Mouse (Mus musculus) cerebellum, postnatal 4 days (tissue): ENCODE measurements at regions not wholly inside any gene's neighbourhood (a gene's known extent, or its start where the extent isn't known, plus 50 kb on each side); places are given as distances from the start of the nearest gene placed in this dataset.
A peak's percentile ranks its signal among the peaks of the same experiment; 100 is the strongest.

Source experiments
- DNase-seq, 2 experiments: peaks; one replicate each; pipeline ENCODE4 v3.0.0; 2022; ENCODE audit warnings: low spot score in 2 of 2, mixed read lengths in 1 of 2

DNA sequence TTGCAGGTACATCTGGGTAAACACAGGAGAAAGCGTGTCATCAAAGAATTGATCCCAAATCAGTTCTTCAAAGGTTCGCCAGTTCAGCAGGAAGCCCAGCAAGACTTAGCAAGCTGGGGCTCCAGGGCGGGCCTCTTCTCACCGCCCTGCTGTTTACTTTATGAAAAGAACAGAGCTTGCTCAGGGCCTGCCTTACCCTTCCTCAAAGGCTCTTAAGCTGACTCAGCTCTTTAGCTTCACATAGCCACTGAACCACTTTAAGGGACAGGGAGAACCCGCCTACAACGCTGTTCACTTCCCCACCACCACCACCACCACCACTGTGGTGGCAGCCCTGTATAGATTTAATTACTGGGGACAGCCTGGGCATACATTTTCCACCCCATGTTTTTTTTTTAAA lies 148.5 kb downstream of the Clic5 start:
- DNase-seq, result no peak

DNA sequence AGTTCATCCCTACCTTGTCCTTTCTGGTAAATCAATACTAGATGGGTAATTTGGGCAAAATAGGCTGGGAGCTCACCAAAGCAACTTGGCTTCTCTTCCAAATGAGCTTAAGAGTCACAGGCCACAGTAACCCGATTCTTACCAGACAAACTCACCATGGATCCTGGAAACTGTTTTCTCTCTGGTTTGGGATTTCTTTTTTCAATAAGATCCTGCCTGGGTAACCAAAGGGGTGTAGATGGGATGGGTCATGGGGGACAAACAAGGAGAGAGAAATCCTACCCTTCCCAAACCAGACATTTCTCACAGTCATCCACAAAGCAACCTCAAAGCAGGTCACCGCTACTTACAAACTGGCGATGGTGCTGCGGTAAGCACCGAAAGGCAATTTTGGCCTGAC lies 148.9 kb downstream of the Clic5 start:
- DNase-seq, result no peak

DNA sequence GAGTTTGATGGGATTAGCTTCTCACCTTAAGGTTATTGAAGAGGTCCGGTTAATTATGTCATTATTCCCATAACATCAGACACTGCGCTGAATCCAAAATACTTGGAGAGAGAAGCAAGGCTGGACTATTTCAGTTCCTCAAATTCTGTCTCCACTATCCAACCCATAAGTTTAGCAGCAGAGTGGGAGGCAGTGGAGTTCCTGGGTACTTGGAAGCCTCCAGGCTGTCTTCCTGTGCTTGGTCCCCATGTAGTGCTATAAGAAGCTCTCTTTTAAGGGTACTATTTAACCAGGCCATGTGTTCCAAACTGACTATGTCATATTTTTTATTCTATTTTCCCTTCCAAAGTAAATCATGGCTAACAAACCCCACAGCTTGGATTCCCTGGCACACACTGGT lies 156.2 kb downstream of the Clic5 start:
- DNase-seq, result no peak

DNA sequence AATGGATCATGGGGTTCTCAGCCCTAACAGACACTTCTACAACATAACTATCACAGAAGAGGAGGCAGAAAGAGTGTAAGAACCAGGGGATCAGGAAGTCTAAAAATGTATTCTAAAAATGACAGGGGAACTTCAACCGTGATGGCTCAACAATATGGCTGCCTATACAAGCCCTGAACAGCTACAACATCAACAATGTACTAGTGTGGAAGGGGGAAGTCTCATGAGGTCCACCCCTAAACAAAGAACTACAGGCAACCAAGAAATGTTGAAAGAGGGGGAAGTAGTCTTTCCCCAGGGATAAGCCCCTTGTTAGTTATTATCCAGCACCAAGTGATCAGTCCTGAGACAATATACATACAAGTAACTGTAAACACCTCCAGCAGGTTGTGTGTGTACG lies 157.0 kb downstream of the Clic5 start:
- no peak for DNase-seq

DNA sequence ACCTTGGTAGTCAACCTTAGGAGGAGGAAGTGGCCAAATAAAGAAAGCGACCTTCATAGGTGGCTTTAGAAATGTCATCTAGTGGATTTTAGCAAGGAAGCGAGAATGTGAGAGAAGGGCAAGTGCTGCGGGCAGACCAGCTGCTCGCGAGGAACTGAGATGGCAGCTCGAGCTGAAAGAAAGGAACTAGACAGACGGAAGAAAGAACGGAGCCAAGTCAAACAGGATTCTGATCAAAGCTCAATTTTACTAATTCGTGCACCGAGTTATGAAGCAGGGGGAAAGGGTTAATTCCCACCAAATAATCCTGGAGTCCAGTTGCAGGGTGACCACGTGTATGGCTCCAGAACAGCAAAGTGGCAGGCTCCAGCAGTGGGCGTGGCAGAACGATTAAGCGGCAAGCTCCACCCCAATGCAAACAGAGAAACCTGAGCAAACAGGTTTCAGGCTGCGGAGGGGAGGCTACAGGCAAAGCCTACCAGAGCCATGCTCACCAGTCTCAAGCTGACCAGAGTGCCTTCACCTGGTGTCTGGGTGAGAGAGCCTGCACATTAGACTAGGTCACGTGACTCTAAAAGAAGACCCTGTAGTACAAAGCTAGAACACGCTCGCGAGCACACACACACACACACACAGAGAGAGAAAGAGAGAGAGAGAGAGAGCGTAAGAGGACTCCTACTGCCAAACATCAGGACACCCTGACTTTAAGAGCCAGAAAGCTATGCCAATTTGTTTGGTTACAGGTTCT lies 162.0 kb downstream of the Clic5 start:
- DNase-seq, result no peak

DNA sequence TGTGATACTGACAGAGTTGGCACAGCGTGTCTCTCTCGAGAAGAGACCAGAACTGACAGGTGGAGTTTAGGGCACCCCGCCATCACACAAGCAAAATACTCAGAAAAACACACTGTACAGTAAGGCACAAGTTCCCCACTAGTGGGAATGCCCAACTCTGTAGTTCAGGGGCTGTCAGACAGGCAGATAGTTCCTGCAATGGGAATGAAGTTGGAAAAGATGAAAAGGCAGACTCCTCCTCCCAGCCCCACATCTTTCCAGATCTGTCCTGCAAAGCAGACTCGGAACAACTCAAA lies 162.5 kb downstream of the Clic5 start:
- DNase-seq, result no peak

DNA sequence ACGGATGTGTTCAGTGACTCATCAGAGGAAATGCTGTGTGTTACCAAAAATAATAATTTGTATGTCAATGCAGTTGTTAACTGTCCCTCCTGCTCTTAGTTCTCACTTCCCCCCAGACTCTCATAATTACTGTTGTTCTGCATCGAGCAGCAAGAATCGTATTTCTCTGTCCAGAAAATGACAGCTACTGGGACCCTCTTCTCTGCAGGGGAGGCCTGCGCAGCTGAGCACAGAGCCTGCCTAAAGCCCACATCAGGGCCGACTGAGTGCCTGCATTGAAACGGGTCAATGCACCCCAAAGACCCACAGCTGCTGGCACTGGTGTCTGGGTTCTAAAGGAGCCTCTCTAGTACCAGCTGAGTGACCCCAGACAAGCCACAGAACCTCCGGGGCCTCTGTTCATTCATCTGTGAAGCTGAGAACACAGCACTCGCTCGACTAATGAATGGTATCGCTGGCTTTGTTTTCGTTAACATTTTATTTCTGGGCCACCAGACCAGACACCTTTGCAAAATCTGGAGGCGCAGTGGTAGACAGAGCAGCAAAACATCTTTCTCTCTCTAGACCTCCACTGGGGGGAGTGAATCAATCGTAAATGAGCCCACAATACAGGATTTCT lies 163.2 kb downstream of the Clic5 start:
- DNase-seq, result no peak

DNA sequence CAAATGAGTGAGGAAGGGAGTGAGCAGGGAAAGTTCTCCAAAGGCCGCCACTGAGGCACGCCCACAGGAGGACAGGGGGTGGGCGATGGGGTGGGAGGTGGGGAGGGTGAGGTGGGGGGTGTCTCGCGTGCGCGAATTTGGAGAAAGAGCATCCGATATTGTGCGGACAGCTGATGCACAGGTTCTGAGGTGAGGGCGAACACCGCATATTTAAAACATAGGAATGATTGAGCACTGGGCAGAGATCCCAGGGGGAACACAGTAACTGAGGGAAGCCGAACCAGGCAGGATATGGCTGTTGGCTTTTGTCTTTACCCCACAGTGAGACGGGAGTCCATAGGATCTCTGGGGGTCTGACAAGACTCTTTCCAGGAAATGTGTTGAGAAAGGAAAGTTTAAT lies 163.8 kb downstream of the Clic5 start:
- no peak for DNase-seq

DNA sequence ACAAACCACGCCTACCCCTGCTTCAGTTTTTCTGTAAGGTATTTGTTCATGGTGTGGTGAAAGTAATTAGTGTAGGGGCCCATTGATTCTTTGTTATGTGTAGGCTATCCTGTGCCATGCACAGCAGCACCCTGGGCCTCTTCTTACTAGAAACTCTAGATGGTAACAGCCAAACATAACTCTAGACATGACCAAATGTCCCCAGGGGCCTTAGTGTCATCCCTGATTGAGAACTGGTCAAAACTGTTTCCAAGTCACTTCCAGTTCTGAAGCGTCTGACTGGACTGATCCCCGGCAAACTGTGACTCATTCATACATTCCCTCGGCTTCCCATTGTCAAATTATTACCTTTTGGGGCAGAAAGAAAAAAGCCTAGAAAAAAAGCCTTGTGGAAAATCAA lies 174.7 kb downstream of the Clic5 start:
- no peak for DNase-seq

DNA sequence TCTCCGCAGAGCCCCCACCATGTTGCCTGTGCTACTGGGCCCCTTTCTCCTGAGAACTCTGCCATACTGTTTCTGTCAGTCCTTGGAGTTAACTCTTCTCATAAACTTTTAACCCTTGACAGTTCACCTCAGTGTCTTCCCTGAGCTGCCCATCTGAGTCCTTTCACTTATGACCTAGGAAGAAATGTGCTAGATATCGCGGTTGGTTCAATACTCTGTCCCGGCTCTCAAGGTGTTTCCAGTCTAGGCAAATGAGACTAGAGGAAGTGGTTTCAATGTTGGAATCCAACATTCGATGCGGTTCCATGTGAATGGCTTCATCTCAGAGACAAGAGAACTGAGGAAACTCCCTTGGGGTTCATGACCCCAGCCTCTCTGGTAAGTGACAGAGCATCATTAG lies 176.1 kb downstream of the Clic5 start:
- DNase-seq, result no peak

DNA sequence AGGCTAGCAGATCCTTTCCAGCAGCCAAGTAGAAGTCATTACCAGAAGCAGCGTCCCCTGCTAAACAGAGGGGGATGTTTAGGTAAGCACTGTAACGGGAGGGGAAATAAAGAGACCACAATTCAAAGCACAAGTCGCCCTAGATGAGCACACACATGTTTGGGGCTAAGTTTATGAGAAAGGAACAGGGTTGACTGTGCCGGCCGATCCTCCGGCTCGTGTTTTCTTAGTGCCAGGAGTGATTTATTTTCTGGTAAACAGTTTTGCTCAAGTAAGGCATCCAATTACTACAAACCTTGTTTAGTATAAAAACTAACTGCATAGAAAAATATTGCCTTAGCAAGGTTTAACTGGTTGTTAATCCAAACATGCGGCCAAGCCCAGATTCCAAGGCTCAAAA lies 178.1 kb downstream of the Clic5 start:
- no peak for DNase-seq

DNA sequence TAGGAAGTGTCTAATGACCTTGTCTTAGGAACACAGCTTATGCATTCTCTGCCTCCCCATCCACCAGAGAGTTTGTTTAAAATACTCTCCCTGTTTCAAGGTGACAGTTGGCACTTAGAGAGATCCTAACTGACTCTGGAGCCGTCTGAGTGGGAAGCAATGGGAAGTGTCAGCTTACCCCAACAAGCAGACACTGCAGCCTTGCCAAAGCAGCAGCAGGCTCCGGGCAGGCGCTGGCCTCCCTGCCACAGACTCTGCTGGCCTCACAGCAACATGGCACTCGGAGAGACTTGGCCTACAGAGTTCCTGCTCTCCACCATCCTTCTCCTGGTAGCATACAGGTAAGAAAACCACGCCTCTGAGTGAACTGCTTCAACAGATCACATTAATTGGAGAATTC lies 179.2 kb downstream of the Clic5 start:
- peak in 1 of 2 experiments; percentile 22 for DNase-seq

DNA sequence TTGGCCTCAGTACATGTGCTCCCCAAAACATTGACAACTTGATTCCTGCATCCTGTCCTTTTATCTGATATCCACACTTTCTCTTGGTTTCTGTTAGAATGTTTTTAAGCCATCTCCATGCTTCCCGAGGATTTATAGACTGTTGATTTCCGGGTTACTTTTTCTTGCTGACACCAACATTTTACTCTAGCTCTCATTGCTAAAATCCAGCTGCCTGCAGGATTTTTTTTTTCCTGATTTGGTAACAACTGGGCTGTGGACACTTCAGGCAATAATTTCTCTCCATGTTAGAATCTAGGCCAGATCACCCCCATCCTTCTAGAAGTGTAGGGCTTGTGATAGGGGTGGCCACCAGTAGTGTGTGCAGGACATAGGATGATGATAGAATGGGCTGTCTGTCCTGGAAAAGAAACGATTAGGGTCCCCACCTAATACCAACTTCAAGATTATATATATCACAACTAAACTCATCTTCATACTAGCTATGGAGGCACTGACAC lies 182.6 kb downstream of the Clic5 start:
- no peak for DNase-seq

DNA sequence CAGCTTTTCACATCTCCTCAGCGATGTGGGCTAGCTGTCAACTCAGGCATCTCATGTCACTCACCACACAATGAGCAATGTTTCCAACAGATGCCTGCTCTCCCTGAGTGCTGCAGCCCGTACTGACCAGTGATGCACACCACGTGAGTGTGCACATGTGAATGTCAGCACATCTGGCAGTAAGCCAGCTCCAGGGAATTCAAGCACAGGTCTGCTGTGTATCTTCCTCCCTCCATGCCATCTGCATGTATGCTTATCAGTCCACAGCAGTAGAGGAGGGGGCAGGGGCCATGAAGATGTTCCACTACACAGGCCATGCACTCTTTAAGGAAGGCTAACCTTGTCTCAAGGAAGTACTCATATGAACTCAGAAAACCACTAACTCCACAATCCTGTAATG lies 183.2 kb downstream of the Clic5 start:
- no peak for DNase-seq

DNA sequence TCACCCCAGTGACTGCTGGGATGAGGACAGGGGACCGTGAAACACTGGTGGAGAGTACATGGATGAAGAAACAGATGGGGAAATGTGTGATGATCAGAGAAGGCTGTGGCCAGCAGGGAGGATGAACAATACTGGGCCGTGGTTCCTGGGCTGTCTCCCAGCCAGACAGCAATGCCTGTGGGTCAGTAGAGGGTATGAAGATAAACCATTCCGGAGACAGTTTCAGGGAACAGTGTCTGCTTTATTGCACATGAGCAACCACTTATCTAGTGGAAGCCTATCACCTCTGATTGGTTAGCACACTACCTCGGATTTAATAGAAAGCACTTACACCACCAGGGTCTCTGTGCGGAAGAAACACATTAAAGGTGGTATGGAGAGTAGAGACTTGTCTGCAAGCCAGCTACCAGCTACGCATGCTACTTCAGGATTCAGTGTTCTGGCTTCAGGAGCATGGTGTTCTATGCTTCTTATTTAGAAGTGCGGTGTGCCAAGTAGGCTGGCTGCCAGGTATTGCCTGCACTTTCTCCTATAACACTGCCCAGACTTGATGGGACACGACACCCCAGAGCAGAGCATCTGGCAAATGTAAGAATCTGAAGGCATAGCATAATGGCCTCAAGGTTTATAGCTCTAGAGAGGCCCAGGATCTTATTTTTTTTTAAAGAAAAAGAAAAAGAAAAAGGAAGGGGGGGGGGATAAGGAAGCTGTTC lies 185.5 kb downstream of the Clic5 start:
- DNase-seq, result peak in 1 of 2 experiments; percentile 39

DNA sequence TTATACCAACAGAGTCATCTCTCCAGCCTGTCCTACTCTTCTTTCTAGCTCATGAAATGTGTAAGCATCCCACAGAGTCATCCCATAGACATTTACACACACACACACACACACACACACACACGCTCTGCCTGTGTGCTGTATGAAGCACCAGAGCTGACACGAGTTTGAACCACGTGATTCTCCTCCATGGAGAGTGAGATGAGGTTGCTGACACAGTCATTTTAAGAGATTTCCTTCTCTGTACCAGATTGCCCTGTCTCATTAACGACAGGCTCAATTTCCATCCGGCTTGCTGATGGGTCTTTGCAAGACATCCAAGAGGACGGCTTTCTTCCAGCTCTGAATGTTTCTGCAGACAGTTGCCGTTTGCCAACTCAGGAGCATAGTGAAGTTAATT lies 190.0 kb downstream of the Clic5 start:
- no peak for DNase-seq

DNA sequence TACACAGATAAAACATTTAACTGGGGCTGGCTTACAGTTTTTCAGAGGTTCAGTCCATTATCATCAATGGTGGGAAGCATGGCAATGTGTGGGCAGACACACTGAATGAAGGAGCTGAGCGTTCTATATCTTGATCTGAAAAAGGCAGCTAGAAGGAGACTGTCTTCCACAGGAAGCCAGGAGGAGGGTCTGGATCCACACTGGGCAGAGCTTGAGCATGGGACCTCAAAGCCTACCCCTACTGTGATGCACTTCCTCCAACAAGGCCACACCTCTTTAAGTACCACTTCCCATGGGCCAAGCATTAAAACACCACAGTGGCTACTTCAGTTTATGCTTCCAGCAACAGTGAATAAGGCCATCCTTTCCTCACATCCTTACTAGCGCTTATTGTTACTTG lies 200.5 kb downstream of the Clic5 start:
- no peak for DNase-seq

DNA sequence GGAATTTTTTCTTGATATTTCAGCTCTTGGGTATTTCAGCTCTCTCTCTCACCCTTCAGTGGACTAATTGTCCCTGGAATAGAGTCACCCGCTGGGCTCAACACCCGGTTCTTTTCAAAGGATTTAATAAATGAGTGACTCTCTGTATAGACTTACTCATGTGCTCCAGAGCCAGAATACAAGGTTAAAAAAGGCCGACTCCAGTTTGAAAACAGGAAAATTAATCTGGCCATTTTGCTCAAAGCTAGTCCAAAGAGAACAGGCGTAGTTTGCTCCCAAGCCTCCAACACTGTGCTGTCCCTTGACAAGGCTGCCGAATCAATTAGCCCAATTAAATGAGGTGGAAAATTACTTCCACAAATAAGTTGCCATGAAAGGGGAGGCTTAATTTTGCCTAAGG lies 209.4 kb downstream of the Clic5 start:
- no peak for DNase-seq

DNA sequence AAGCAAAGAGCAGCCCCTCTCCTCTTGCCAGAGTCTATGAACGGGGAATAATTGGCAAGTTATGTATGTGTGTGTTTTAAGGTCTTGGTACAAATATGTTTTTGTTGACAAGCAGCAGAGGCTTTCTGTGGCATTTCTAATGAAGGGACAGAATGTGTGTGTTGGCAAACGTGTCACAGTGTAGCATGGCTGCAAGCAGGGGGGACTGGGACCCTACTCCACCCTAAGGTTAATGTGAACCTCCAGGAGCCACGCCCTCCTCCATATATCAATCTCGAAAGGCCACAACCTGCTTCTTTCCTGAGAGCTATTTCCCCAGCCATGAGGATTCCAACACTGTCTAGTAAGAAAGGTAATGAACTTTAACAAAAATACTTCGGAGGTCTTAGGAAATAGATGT lies 209.8 kb downstream of the Clic5 start:
- DNase-seq, result no peak

DNA sequence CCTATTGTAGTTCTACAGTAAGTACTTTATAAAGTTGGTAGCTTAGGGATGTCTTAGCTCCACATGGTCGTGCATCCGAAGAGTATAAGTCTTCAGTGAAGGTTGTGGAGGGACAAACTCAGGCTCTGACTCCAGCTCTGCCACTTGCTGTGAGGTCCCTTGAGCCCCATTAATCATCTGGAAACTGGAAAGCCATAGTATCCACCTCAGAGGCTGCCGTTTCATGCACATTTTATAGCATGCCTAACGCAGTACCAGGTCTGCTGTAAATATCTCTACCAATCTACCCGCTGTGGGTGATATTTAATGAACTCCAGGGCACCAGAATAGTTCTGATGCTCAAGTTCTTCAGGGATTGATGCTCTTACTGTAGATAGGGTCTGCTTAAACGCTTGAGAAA lies 216.5 kb downstream of the Clic5 start:
- no peak for DNase-seq

DNA sequence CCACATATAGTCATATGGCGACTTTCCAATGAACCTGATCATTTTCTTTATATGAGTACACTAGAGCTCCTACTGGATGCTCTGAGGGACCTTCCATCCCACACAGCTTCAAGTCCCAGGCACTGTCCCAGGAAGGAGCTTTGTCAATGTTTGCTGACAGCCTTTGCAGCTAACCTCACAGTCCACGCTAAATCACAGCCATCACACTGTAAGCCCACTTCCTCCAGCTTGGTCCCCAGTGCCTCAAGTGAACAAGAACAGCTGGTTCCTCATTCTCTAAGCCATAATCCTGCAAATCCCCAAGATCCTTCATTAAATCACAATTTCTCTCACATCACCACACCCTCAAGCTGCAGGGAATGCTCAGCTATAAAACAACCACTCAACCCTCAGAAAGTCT lies 222.6 kb downstream of the Clic5 start:
- no peak for DNase-seq

DNA sequence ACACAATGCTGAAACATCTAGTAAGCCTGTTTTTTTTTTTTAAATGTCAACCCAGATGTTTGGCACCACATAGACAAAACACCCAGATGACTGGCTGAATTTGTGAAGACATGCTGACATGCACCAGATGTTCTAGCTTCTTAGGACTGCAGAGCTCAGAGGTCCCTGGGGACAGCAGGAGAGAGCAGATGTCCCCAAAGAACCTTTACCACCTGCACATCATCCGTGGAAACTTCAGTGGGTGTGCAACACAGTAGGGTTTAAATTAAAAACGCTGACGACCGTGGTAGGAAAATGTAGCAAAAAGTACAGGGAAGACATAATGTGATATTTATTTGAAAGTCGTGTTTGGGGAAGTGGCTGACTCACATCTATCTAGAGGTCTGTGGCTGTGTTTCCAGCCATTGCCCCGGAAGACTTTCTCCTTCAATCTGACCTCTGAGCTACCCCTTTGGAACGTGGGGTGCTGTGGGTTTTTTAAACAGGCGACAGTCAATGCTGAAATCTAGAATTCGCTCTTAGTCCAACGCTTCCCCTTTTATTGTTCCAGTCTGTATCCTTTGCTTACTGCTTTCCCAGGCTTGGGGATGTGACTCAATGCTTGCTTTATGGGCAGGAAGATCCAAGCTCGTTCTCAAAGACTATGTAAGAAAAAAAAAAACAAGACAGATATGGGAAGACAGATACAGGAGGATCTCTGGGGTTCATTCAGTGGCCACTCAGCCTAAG lies 230.5 kb downstream of the Clic5 start:
- no peak for DNase-seq

DNA sequence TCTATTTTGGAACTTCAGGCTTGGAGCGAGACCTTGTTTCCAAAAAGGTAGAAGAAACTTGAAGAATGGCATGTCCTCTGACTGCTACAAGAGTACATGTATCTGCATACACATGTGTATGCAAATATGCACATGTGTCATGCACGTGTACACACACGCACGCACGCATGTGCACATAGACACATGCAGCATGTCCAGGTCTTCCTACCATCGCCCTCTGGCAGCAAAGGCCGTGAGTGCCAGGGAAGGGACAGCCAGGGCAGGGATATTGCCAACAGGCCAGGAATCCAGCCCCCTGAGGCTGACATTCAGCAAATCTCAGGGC lies 231.0 kb downstream of the Clic5 start:
- DNase-seq, result no peak
